Mouse (Mus musculus): ENCODE measurements around the gene Bcl7c.

DNA sequence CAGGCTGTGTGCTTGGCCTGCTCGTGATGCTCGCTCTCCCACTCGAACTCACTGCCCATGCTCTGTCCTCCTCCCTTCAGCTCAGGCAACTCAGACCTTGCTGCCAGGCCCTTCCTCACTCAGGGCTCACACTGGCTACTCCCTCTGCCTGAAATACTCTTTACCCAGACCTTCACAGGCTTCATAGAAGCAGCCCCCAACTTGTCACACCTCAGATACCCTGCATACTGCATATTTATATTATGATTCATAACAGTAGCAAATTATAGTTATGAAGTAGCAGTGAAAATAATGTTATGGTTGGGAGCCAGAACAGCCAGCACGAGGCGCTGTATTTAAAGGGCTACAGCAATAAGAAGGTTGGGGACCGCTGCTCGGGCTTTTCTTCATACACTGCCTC, 19.8 kb downstream of the Bcl7c start:
- TF ChIP-seq CTCF (IDR thresholded peaks at IDR 0.05; ENCODE audit: low read depth, low read length) (no peak), POLR2A (IDR thresholded peaks at IDR 0.05; ENCODE audit: extremely low read depth, insufficient read depth, low read length) (no peak)
